Mouse (Mus musculus): ENCODE measurements around the gene Heg1.

Gene Heg1

GRCm38 (mm10) chr16:33775733-33776335 lies 91.7 kb downstream of the Heg1 start:
- no peak for DNase-seq

GRCm38 (mm10) chr16:33776766-33777529 lies 92.8 kb downstream of the Heg1 start:
- no peak for DNase-seq

GRCm38 (mm10) chr16:33777607-33778006 lies 93.4 kb downstream of the Heg1 start:
- DNase-seq, result no peak

GRCm38 (mm10) chr16:33781789-33782728 lies 97.9 kb downstream of the Heg1 start:
- DNase-seq, result no peak

GRCm38 (mm10) chr16:33782729-33783091 lies 98.5 kb downstream of the Heg1 start:
- no peak for DNase-seq

GRCm38 (mm10) chr16:33784547-33784946 lies 100.4 kb downstream of the Heg1 start:
- no peak for DNase-seq

- no peak for DNase-seq
Observed at GRCm38 (mm10) chr16:33785092-33785704, 101.0 kb downstream of the Heg1 start.

GRCm38 (mm10) chr16:33786657-33787390 lies 102.7 kb downstream of the Heg1 start:
- DNase-seq, result no peak

GRCm38 (mm10) chr16:33793846-33794791 lies 109.9 kb downstream of the Heg1 start, which contains the start of gene Muc13:
TSS of gene Muc13 (plus strand) at chr16:33794037.
- no peak for DNase-seq

GRCm38 (mm10) chr16:33795106-33795505 lies 110.9 kb downstream of the Heg1 start:
- no peak for DNase-seq

GRCm38 (mm10) chr16:33795887-33796286 lies 111.7 kb downstream of the Heg1 start:
- no peak for DNase-seq

- no peak for DNase-seq
Observed at GRCm38 (mm10) chr16:33796756-33797155, 112.6 kb downstream of the Heg1 start.

GRCm38 (mm10) chr16:33797860-33798259 lies 113.7 kb downstream of the Heg1 start:
- peak; percentile 15 for DNase-seq

GRCm38 (mm10) chr16:33810002-33810401 lies 125.8 kb downstream of the Heg1 start:
- DNase-seq, result no peak

GRCm38 (mm10) chr16:33818413-33819165 lies 134.4 kb downstream of the Heg1 start:
- DNase-seq, result no peak

- DNase-seq, result peak; percentile 74
Observed at GRCm38 (mm10) chr16:33820269-33821178, 136.4 kb downstream of the Heg1 start.
